Mouse (Mus musculus) yolk sac, embryonic 10.5 days (tissue): Measurements from ENCODE around the gene Mllt11.

Source experiments
- DNase-seq: peaks from one replicate; pipeline ENCODE4 v3.0.0-alpha.2; 2017; ENCODE audit warnings: low spot score

Mllt11 gene

GRCm38 (mm10) chr3:95231298-95232221, at the start of gene Mllt11:
Mllt11 (minus strand) TSS chr3:95232171.
- no peak for DNase-seq

GRCm38 (mm10) chr3:95281216-95282126, 49.5 kb upstream of the Mllt11 start, which contains the start of the genes Mindy1 and Prune1:
Mindy1 (plus strand) TSS chr3:95281345.
Prune1 (minus strand) TSS chr3:95282076.
- peak; percentile 98 for DNase-seq

DNA sequence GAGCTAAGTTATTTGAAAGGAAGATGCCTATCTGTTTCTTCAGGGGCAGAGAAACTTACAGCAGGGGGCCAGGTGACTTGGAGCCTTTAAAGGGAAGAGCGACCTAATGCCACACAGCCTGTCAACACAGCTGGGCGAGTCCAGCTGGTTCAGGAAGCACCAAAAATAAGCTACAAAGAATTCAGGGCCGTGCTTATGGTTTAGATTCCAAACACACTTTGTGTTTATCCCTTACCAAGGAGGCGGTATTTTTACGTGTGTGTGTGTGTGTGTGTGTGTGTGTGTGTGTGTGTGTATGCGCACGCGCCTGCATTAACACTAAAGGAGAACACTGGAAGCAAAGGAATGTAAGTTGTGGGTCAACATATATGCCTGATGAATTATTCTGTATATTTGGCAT, 48.8 kb upstream of the Mllt11 start:
- DNase-seq: peak; percentile 50

DNA sequence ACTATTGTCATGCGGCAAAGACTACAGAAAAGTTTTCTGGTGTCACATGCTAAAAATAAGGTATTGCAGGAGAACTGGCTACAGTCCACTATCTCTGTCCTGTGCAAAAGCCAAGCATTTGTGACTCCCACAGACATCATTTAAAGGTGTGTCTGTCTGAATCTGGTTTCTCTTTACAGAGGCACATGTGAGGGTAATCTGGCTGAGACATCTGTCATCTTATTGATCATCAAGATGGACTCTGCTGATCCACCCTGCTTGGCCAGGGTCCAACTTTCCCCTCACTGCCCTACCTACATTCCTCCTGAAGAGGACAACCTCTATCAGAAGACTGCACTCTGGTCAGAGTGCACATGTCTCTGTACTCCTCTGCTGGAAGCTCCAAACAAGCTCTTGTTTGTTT, 45.2 kb upstream of the Mllt11 start:
- DNase-seq: peak; percentile 81

DNA sequence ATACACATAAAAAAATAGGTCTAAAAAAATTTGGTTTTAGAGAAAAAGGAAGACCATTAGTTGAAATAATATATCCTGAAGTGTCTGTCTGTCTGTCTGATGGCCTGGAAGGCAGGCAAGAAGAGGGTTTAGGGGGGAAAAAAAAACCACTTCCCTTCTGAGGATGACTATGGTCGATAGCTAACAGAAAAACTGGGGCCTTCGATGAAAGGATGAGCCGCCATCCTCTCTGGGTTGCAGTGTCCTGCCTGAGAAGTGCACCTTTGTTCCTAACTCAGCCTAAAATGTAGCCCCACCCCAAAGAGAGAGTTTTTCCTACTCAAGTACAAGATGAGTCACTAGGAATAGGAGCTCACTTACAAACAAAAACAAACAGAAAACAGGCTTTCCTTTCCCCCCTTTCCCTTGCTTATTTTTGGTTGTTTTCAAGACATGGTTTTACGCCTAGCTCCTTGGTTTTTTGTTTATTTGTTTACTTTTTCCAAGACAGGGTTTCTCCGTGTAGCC, 44.5 kb upstream of the Mllt11 start:
- no peak for DNase-seq

DNA sequence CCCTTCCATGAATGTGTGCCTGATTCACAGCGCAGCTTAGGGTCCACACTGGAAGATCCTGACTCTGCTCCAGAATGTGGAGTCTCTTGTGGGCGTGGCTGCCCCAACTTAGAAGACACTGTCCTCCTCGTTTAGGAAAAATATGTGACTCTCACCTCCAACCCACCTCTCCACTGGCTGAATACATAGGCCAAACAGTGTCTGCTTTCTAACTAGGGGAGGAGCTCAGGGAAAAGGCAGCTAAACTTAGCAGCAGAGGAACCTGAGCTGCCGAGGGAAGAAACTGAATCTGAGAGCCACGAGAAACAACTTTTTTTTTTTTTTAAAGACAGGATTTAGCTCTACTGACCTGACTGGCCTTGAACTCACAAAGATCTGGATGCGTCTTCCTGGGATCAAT, 43.2 kb upstream of the Mllt11 start:
- no peak for DNase-seq

DNA sequence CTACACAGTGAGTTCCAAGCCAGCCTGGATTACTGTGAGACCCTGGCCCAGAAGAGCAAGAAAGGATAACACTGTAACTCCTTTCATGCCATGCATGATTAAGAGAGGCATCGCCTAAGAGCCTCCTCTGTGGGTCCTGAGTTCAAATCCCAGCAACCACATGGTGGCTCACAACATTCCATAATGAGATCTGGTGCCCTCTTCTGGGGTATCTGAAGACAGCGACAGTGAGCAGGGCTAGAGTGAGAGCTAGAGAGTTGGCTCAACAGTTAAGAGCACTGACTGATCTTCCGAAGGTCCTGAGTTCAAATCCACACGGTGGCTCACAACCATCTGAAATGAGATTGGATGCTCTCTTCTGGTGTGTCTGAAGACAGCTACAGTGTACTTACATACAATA, 42.5 kb upstream of the Mllt11 start:
- DNase-seq: no peak

GRCm38 (mm10) chr3:95273471-95273870, 41.5 kb upstream of the Mllt11 start:
- no peak for DNase-seq

- no peak for DNase-seq
Measured at GRCm38 (mm10) chr3:95270766-95271364, 38.9 kb upstream of the Mllt11 start.

DNA sequence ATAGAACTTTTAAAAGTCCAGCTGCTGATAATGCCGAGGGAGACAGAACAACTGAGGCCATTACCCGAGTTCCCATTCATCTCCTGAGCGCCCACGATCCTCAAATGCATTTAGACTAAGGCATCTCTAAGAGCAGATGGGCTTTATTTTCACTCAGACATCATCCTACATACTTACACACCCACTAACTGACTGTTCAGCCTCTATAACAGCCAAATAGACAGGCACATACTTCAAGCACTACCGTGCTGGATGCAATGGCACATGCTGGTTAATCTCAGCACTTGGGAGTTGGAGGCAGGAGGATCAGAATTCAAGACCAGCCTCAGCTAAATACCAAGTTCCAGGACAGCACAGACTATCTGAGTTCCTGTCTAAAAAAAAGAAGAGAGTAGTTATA, 37.8 kb upstream of the Mllt11 start:
- no peak for DNase-seq

- DNase-seq: peak; percentile 66
Measured at GRCm38 (mm10) chr3:95267855-95268254, 35.9 kb upstream of the Mllt11 start.

- DNase-seq: no peak
Measured at GRCm38 (mm10) chr3:95266052-95266451, 34.1 kb upstream of the Mllt11 start.

DNA sequence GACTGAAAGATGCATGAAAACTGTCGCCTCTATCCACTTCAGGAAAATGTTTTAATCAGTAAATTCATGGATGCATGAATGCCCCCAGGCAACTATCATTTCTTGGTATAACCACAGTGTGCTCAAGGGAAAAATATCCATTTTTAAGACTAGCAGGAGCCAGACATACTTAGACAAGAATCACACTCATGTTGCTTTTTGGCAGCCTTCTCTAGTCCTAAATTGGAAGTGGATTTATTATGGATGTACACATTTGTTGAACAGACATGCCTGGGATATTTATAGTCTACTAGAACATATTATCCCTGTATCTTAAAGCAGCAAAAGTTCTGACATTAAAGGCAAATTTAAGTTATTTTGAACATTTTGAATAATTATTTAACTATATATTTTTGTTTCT, 32.8 kb upstream of the Mllt11 start:
- no peak for DNase-seq

DNA sequence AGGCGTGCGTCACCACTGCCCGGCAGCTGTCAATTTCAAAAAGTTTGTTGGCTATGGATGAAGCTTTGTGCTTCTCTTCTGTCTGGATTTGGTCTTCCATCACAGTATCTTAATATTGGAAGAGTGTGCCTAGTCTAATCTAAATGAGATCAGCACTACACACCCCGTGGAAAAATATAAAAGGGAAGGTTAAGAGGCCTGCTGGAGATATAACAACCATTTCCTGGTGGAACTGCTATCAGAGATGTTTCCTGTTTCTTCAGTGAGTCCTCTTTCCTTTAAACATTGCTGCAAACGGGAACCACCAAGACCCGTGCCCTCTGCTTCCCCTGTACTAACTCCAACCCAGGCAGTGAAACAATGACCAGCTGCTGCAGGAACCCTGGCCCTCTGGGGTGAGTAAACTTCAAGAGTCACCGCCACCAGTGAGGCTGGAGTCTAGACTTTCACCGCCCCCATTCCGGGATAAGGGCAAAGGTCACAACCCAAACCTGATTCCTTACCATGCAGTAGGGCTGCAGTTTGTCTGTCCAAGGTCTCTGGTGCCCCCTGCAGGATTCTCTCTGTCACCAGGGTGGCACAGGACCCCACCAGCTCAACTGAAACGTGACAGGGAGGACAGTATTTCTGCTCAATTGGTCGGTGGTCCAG, 31.2 kb upstream of the Mllt11 start:
- peak; percentile 92 for DNase-seq

- DNase-seq: no peak
Measured at GRCm38 (mm10) chr3:95261975-95262374, 30.0 kb upstream of the Mllt11 start.

DNA sequence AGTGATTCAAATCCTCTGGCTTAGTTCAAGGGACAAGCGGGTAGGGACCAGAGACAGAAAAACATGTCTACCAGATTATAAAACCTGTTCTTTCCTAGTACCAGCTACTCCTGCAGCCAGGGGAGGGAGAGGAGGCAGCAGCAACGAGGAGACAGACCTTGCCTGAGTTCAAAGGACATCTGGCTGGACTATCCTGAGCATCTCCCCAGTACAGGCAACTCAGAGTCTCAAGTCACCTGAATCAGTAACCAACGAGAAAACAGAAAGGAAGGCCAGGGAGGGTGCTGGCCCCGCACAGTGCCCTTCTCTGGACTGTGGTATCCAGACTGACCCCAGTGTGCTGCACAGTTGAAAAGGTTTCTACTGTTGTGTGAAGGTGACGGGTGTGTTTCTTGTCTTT, 25.0 kb upstream of the Mllt11 start:
- DNase-seq: no peak

GRCm38 (mm10) chr3:95250783-95251424, 18.9 kb upstream of the Mllt11 start, which contains the start of gene Bnipl:
Bnipl (minus strand) TSS chr3:95251193.
- DNase-seq: no peak

- no peak for DNase-seq
Measured at GRCm38 (mm10) chr3:95250361-95250760, 18.4 kb upstream of the Mllt11 start.

- DNase-seq: no peak
Measured at GRCm38 (mm10) chr3:95247660-95248336, 15.8 kb upstream of the Mllt11 start.

- no peak for DNase-seq
Measured at GRCm38 (mm10) chr3:95246465-95247231, 14.7 kb upstream of the Mllt11 start.
